Mouse (Mus musculus): ENCODE data around the gene Tmem33. TPM values are rescaled to one million over a fixed set of nuclear protein-coding genes. Genes with fewer than 3 reads are reported as not detected.

Tmem33 gene
- polyA plus RNA-seq, 1 experiment from 2014 or later = 72.6 TPM

Other genes starting within 250 kb of the Tmem33 start
- 24.3 and 27.3 TPM in 2 replicates for gene Phox2b, start 161.3 kb upstream of the Tmem33 start, polyA plus RNA-seq (2014; fragmentation: Nextera tagmentation; extraction: Ambion mirVana)
- 183 and 204 TPM in 2 replicates for gene Slc30a9, start 46.4 kb downstream of the Tmem33 start, polyA plus RNA-seq (2014; fragmentation: Nextera tagmentation; extraction: Ambion mirVana)
- 15.1 and 15.9 TPM in 2 replicates for gene Bend4, start 167.7 kb downstream of the Tmem33 start, polyA plus RNA-seq (2014; fragmentation: Nextera tagmentation; extraction: Ambion mirVana)